Mouse (Mus musculus) R1 (cell line): Measurements from ENCODE around the gene Sms.

ENCODE experiments used
- DNase-seq: peaks from one replicate; pipeline ENCODE4 v3.0.0-alpha.2; 2018; ENCODE audit warnings: low read depth, low spot score

Gene Sms

DNA sequence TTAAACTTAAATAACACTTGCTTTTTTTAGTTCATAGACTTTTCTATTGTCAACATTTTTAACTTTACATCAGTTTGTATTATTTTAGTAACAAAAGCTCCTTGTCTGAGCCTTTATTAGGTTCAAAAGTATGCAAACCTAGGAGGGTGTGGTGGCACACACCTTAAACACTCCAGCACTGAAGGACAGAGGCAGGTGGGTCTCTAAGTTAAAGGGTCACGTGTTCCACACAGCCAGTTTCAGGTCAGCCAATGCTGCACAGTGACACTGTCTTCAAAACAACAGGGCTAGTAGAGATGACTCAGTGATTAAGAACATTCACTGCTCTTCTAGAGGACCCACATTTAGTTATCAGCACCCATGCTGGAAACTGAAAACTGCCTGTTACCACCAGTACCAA, 43.1 kb downstream of the Sms start:
- DNase-seq, result no peak

DNA sequence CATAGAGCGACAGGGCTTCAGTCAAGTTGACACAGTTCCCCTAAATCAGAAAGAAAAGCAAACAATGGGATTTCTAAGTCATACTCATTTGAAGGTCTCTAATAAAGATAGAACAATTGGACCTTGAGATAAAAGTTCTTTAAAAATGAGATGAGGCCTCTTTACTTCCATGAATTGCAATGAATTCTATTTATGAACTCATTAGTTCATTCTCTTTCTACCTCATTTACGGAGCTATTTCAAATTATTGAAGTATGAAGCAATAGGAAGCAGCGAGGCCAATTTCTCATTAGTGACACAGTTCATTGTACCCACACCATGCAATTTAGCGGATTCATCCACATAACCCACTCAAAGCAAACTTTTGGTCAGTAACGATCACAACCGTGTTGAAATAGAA, 44.7 kb downstream of the Sms start:
- no peak for DNase-seq

DNA sequence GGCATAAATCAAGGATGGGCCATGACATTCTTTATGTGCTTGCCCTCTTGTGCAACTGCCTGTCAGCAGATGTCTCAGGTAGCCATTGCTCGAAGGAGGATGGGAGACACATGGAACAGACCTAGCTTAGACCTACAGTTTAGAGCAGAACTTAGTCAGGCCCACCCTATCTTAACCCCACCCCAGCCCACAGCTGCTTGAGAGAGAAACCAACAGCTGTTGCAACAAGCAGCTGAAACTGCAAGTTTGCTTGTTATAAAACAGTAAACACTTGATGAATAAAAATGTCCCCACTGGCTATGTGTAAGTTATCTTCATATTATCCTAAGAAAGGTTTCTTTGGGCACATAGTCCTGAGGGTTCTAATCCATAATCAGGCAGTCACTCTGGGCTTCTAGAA, 57.3 kb downstream of the Sms start:
- DNase-seq, result no peak

DNA sequence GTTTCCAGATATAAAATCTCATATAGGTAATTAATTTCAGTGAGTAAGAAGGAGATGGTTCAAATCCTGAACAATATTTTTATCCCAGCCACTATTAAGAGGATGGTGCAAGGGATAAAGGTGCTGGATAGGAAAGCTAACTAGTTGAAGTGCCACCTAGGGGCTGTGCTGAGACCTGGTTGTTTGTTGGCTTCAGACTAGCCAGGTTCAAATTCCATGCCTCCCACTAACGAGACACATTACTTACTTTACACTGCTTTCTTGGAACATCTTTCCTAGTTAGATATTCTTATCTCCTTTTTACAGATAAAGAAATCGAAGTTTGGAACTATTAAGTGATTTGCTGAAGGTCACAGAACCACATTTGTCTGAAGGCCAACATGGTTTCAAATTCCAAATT, 72.6 kb downstream of the Sms start:
- DNase-seq, result no peak

DNA sequence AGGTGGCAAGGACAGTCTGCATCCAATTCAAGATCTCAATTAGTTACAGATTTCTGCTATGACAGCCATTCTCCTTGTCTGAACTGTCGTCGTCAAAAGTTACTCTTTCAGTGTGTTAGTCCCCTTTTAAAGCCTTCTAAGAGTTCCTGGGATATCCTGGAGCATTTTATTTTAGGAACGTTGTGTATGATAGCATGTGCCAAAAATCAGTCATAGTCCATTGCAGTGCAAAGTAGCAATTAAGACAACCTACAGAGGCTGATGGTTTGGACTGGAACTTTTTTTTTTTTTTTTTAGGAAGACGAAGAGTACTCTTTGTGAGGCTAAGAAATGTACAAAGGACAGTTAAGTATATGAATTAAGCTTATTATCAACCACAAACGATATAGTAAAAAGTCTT, 76.9 kb downstream of the Sms start, which contains the start of gene Phex:
TSS of gene Phex (minus strand) at position 101 of the 400 bp plus-strand sequence.
- DNase-seq, result no peak

DNA sequence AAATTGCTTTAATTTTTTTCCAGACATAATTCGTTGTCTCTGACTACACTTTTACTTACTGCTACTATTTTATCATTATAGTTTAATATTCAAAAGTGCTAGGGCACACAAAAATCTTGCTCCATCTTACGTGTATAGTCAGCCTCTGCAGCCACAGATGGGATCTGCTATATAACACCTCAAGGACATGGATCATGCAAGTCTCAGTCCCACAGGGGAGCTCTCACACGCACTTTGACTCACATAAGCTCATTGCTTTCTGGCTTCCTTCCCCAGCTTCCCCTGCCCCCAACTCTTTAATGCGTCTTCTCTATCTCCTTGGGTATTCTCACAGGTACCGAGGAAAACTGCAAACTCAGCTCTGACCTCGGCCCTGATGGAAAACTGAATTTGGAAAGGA, 87.2 kb downstream of the Sms start:
- DNase-seq, result no peak
